Mouse (Mus musculus) neural tube, embryonic 14.5 days (tissue): Measurements from ENCODE around the gene Znrf3. TPM values are rescaled to one million over a fixed set of nuclear protein-coding genes. Genes with fewer than 3 reads are reported as not detected.
A peak's percentile ranks its signal among the peaks of the same experiment; 100 is the strongest.

Source experiments
- ATAC-seq: fragments of 200-750 bp; cut with Nextera tagmentation; 2 replicates; pipeline ENCODE4 v1.8.0; 2017; ENCODE audit warnings: low read depth, mild to moderate bottlenecking, moderate TSS enrichment, moderate library complexity
- H3K27ac ChIP-seq: fragments of 300-500 bp; sonication (generic); 2 replicates; pipeline ENCODE4 v1.5.1; 2014; ENCODE audit warnings: low read depth, mild to moderate bottlenecking, control low read depth, low read length, moderate library complexity, mixed read lengths
- H3K27me3 ChIP-seq: fragments of 300-500 bp; sonication (generic); 2 replicates; pipeline ENCODE4 v1.6.1; 2014; ENCODE audit warnings: low read length; ENCODE audit not compliant: control insufficient read depth, insufficient read depth
- H3K36me3 ChIP-seq: fragments of 300-500 bp; sonication (generic); 2 replicates; pipeline ENCODE4 v1.6.1; 2014; ENCODE audit warnings: low read length, mixed read lengths; ENCODE audit not compliant: control insufficient read depth, insufficient read depth
- H3K4me1 ChIP-seq: fragments of 300-500 bp; sonication (generic); 2 replicates; pipeline ENCODE4 v1.6.1; 2014; ENCODE audit warnings: low read length; ENCODE audit not compliant: control insufficient read depth, insufficient read depth
- H3K4me2 ChIP-seq: fragments of 300-500 bp; sonication (generic); 2 replicates; pipeline ENCODE4 v1.6.1; 2014; ENCODE audit warnings: mild to moderate bottlenecking, low read depth, low read length, control low read depth
- H3K4me3 ChIP-seq: fragments of 300-500 bp; sonication (generic); 2 replicates; pipeline ENCODE4 v1.5.1; 2014; ENCODE audit warnings: low read depth, low read length, control low read depth, mixed read lengths
- H3K9ac ChIP-seq: fragments of 300-500 bp; sonication (generic); replicated peaks from 2 replicates; pipeline ENCODE4 v1.6.1; 2014; ENCODE audit warnings: low read depth, mild to moderate bottlenecking, control low read depth, low read length, mixed read lengths
- H3K9me3 ChIP-seq: fragments of 300-500 bp; sonication (generic); 2 replicates; pipeline ENCODE4 v1.6.1; 2016; ENCODE audit warnings: low read length; ENCODE audit not compliant: control insufficient read depth
- WGBS: fragments of 180-500 bp; shearing (Covaris S2); extraction: QIAGEN DNeasy Blood & Tissue Kit; methylation state at CpG from one replicate; pipeline ENCODE4 v1.1.7; 2014; 5-methylcytosine and 5-hydroxymethylcytosine counted together
- polyA plus RNA-seq: library from polyadenylated mRNA; unstranded; fragments of >200 nt; fragmentation: Nextera tagmentation; extraction: Ambion mirVana; gene quantifications from 2 replicates; pipeline ENCODE4 v1.2.1, GENCODE M21; 2014

Znrf3 gene
- polyA plus RNA-seq, 1 experiment from 2014 or later, result 9.6 TPM

GRCm38 (mm10) chr11:5318976-5319375 lies 125.7 kb downstream of the Znrf3 start:
- H3K27me3 ChIP-seq, result no peaks in the 10 kb centered on the region
- no peaks in the 10 kb centered on the region for H3K36me3 ChIP-seq
- no peak overlapping the region for H3K4me3 ChIP-seq
- no peak overlapping the region for H3K9ac ChIP-seq
- no peak overlapping the region for H3K27ac ChIP-seq
- no peak for ATAC-seq
- WGBS, result 54% methylated on average over 2 of the region's 2 CpGs
- 0 out of 2 replicates have a peak, but pooled peaks cover 14% of the 10 kb centered on the region for H3K4me1 ChIP-seq
- no peak overlapping the region for H3K4me2 ChIP-seq
- H3K9me3 ChIP-seq, result no peaks in the 10 kb centered on the region

- no peaks in the 10 kb centered on the region for H3K9me3 ChIP-seq
- H3K9ac ChIP-seq, result no peak overlapping the region
- H3K36me3 ChIP-seq, result no peaks in the 10 kb centered on the region
- H3K27ac ChIP-seq, result peak overlapping the region; percentile 49
- no peak overlapping the region for H3K4me2 ChIP-seq
- no peak overlapping the region for H3K4me3 ChIP-seq
- peak; percentile 93 for ATAC-seq
- whole genome bisulfite sequencing, result 8% methylated on average over 8 of the region's 8 CpGs
- H3K27me3 ChIP-seq, result no peaks in the 10 kb centered on the region
- H3K4me1 ChIP-seq, result 0 out of 2 replicates have a peak, but pooled peaks cover 20% of the 10 kb centered on the region
Measured at GRCm38 (mm10) chr11:5318035-5318775, 126.4 kb downstream of the Znrf3 start.

GRCm38 (mm10) chr11:5314796-5315195 lies 129.9 kb downstream of the Znrf3 start:
- no peak overlapping the region for H3K4me3 ChIP-seq
- no peaks in the 10 kb centered on the region for H3K27me3 ChIP-seq
- 0 out of 2 replicates have a peak, but pooled peaks cover 20% of the 10 kb centered on the region for H3K4me1 ChIP-seq
- H3K9me3 ChIP-seq, result no peaks in the 10 kb centered on the region
- peak overlapping the region; percentile 41; the same call in 1 of the 2 replicates for H3K27ac ChIP-seq
- ATAC-seq, result 0 out of 2 replicates have a peak, but pooled peaks have one; percentile 20
- no peak overlapping the region for H3K4me2 ChIP-seq
- H3K9ac ChIP-seq, result no peak overlapping the region
- H3K36me3 ChIP-seq, result no peaks in the 10 kb centered on the region

- Histone ChIP-seq H3K27ac (peak overlapping the region; percentile 41; the same call in 1 of the 2 replicates), H3K4me1 (0 out of 2 replicates have a peak, but pooled peaks cover 20% of the 10 kb centered on the region), H3K4me2 (no peak overlapping the region), H3K4me3 (no peak overlapping the region), H3K9me3 (no peaks in the 10 kb centered on the region), H3K36me3 (no peaks in the 10 kb centered on the region), H3K9ac (no peak overlapping the region), H3K27me3 (no peaks in the 10 kb centered on the region)
- 38% methylated on average over 3 of the region's 3 CpGs for WGBS
- ATAC-seq, result no peak
Measured at GRCm38 (mm10) chr11:5314330-5314741, 130.3 kb downstream of the Znrf3 start.

GRCm38 (mm10) chr11:5307024-5307905 lies 137.4 kb downstream of the Znrf3 start:
- H3K4me1 ChIP-seq, result no peaks in the 10 kb centered on the region
- H3K27me3 ChIP-seq, result no peaks in the 10 kb centered on the region
- ATAC-seq, result no peak
- H3K27ac ChIP-seq, result no peak overlapping the region
- H3K4me2 ChIP-seq, result no peak overlapping the region
- 92% methylated on average over 13 of the region's 13 CpGs for WGBS
- no peak overlapping the region for H3K9ac ChIP-seq
- H3K4me3 ChIP-seq, result no peak overlapping the region
- no peaks in the 10 kb centered on the region for H3K9me3 ChIP-seq
- H3K36me3 ChIP-seq, result no peaks in the 10 kb centered on the region

GRCm38 (mm10) chr11:5306017-5306416 lies 138.6 kb downstream of the Znrf3 start:
- Histone ChIP-seq H3K4me1 (no peaks in the 10 kb centered on the region), H3K9ac (no peak overlapping the region), H3K36me3 (no peaks in the 10 kb centered on the region), H3K9me3 (no peaks in the 10 kb centered on the region), H3K4me2 (no peak overlapping the region), H3K27ac (no peak overlapping the region), H3K27me3 (no peaks in the 10 kb centered on the region), H3K4me3 (no peak overlapping the region)
- no peak for ATAC-seq

GRCm38 (mm10) chr11:5304526-5304925 lies 140.1 kb downstream of the Znrf3 start:
- Histone ChIP-seq H3K27ac (no peak overlapping the region), H3K4me1 (no peaks in the 10 kb centered on the region), H3K9ac (no peak overlapping the region), H3K4me2 (no peak overlapping the region), H3K36me3 (no peaks in the 10 kb centered on the region), H3K27me3 (no peaks in the 10 kb centered on the region), H3K4me3 (no peak overlapping the region), H3K9me3 (no peaks in the 10 kb centered on the region)
- ATAC-seq, result no peak

GRCm38 (mm10) chr11:5298007-5298372 lies 146.7 kb downstream of the Znrf3 start:
- Histone ChIP-seq H3K4me1 (peaks cover 12% of the 10 kb centered on the region; the same call in 1 of the 2 replicates), H3K4me3 (no peak overlapping the region), H3K9me3 (no peaks in the 10 kb centered on the region), H3K27me3 (no peaks in the 10 kb centered on the region), H3K27ac (no peak overlapping the region), H3K4me2 (no peak overlapping the region), H3K9ac (no peak overlapping the region), H3K36me3 (no peaks in the 10 kb centered on the region)
- no peak for ATAC-seq
- 46% methylated on average over 1 of the region's 1 CpGs for WGBS
